Mouse (Mus musculus): ENCODE data around the gene Rab19. TPM values are rescaled to one million over a fixed set of nuclear protein-coding genes. Genes with fewer than 3 reads are reported as not detected.

Rab19 gene
- polyA plus RNA-seq, 1 experiment from 2014 or later, result 6.9 TPM

GRCm38 (mm10) chr6:39362684-39363083, 18.3 kb upstream of the Rab19 start:
- no peaks in the 10 kb centered on the region for H3K27me3 ChIP-seq (replicated peaks; ENCODE audit: insufficient read depth, low read length)
- TF ChIP-seq EP300 (IDR thresholded peaks at IDR 0.05) (no peak), CTCF (IDR thresholded peaks at IDR 0.05) (no peak)
- no peak for ATAC-seq
- H3K9me3 ChIP-seq (ENCODE audit: low read length), result no peaks in the 10 kb centered on the region
- H3K4me2 ChIP-seq (replicated peaks; ENCODE audit: low read depth, low read length), result no peak overlapping the region
- WGBS, result 94% methylated on average over 2 of the region's 2 CpGs
- H3K36me3 ChIP-seq (ENCODE audit: insufficient read depth, low read length), result 0 out of 2 replicates have a peak, but pooled peaks cover 4% of the 10 kb centered on the region
- no peak for DNase-seq (ENCODE audit: low spot score)
- no peaks in the 10 kb centered on the region for H3K4me1 ChIP-seq (ENCODE audit: insufficient read depth, low read depth, low read length)
- no peak overlapping the region for H3K4me3 ChIP-seq (ENCODE audit: low read depth, low read length)
- no peak overlapping the region for H3K9ac ChIP-seq (replicated peaks; ENCODE audit: low read depth)
- no peak overlapping the region for H3K27ac ChIP-seq (ENCODE audit: low read length)

- no peak overlapping the region for H3K4me3 ChIP-seq (ENCODE audit: low read depth, low read length)
- ATAC-seq (no peak), DNase-seq (ENCODE audit: low spot score) (no peak)
- WGBS, result 71% methylated on average over 3 of the region's 3 CpGs
- no peaks in the 10 kb centered on the region for H3K27me3 ChIP-seq (replicated peaks; ENCODE audit: insufficient read depth, low read length)
- TF ChIP-seq CTCF (IDR thresholded peaks at IDR 0.05) (no peak), EP300 (IDR thresholded peaks at IDR 0.05) (no peak)
- H3K9me3 ChIP-seq (ENCODE audit: low read length), result no peaks in the 10 kb centered on the region
- H3K4me1 ChIP-seq (ENCODE audit: insufficient read depth, low read depth, low read length), result peaks cover 3% of the 10 kb centered on the region; the same call in 1 of the 2 replicates
- no peak overlapping the region for H3K27ac ChIP-seq (ENCODE audit: low read length)
- no peak overlapping the region for H3K4me2 ChIP-seq (replicated peaks; ENCODE audit: low read depth, low read length)
- H3K9ac ChIP-seq (replicated peaks; ENCODE audit: low read depth), result no peak overlapping the region
- no peaks in the 10 kb centered on the region for H3K36me3 ChIP-seq (ENCODE audit: insufficient read depth, low read length)
Observed at GRCm38 (mm10) chr6:39369631-39370030, 11.3 kb upstream of the Rab19 start.

- Histone ChIP-seq H3K4me2 (replicated peaks; ENCODE audit: low read depth, low read length) (no peak overlapping the region), H3K36me3 (ENCODE audit: insufficient read depth, low read length) (no peaks in the 10 kb centered on the region), H3K27ac (ENCODE audit: low read length) (no peak overlapping the region), H3K4me1 (ENCODE audit: insufficient read depth, low read depth, low read length) (peaks cover 10% of the 10 kb centered on the region; the same call in 1 of the 2 replicates), H3K9ac (replicated peaks; ENCODE audit: low read depth) (no peak overlapping the region), H3K9me3 (ENCODE audit: low read length) (no peaks in the 10 kb centered on the region), H3K4me3 (ENCODE audit: low read depth, low read length) (no peak overlapping the region), H3K27me3 (replicated peaks; ENCODE audit: insufficient read depth, low read length) (no peaks in the 10 kb centered on the region)
- no peak for DNase-seq (ENCODE audit: low spot score)
- no peak for TF ChIP-seq CTCF (IDR thresholded peaks at IDR 0.05)
- TF ChIP-seq EP300 (IDR thresholded peaks at IDR 0.05), result no peak
- no peak for ATAC-seq
Observed at GRCm38 (mm10) chr6:39372042-39372441, 8.9 kb upstream of the Rab19 start.

- no peak overlapping the region for H3K9ac ChIP-seq (replicated peaks; ENCODE audit: low read depth)
- H3K27ac ChIP-seq (ENCODE audit: low read length), result no peak overlapping the region
- ATAC-seq (peak; percentile 27), DNase-seq (ENCODE audit: low spot score) (peak; percentile 65)
- no peak overlapping the region for H3K4me3 ChIP-seq (ENCODE audit: low read depth, low read length)
- peaks cover 10% of the 10 kb centered on the region; the same call in 1 of the 2 replicates for H3K4me1 ChIP-seq (ENCODE audit: insufficient read depth, low read depth, low read length)
- TF ChIP-seq EP300 (IDR thresholded peaks at IDR 0.05) (no peak), CTCF (IDR thresholded peaks at IDR 0.05) (no peak)
- H3K27me3 ChIP-seq (replicated peaks; ENCODE audit: insufficient read depth, low read length), result no peaks in the 10 kb centered on the region
- 18% methylated on average over 7 of the region's 7 CpGs for WGBS
- no peaks in the 10 kb centered on the region for H3K36me3 ChIP-seq (ENCODE audit: insufficient read depth, low read length)
- H3K4me2 ChIP-seq (replicated peaks; ENCODE audit: low read depth, low read length), result no peak overlapping the region
- H3K9me3 ChIP-seq (ENCODE audit: low read length), result no peaks in the 10 kb centered on the region
Observed at GRCm38 (mm10) chr6:39372727-39373126, 8.2 kb upstream of the Rab19 start.

- peaks cover 10% of the 10 kb centered on the region; the same call in 1 of the 2 replicates for H3K4me1 ChIP-seq (ENCODE audit: insufficient read depth, low read depth, low read length)
- H3K4me2 ChIP-seq (replicated peaks; ENCODE audit: low read depth, low read length), result no peak overlapping the region
- TF ChIP-seq EP300 (IDR thresholded peaks at IDR 0.05) (no peak), CTCF (IDR thresholded peaks at IDR 0.05) (no peak)
- H3K9me3 ChIP-seq (ENCODE audit: low read length), result no peaks in the 10 kb centered on the region
- ATAC-seq (no peak), DNase-seq (ENCODE audit: low spot score) (no peak)
- H3K9ac ChIP-seq (replicated peaks; ENCODE audit: low read depth), result no peak overlapping the region
- 65% methylated on average over 4 of the region's 4 CpGs for WGBS
- no peaks in the 10 kb centered on the region for H3K27me3 ChIP-seq (replicated peaks; ENCODE audit: insufficient read depth, low read length)
- no peak overlapping the region for H3K4me3 ChIP-seq (ENCODE audit: low read depth, low read length)
- H3K36me3 ChIP-seq (ENCODE audit: insufficient read depth, low read length), result no peaks in the 10 kb centered on the region
- no peak overlapping the region for H3K27ac ChIP-seq (ENCODE audit: low read length)
Observed at GRCm38 (mm10) chr6:39373301-39373955, 7.5 kb upstream of the Rab19 start.

DNA sequence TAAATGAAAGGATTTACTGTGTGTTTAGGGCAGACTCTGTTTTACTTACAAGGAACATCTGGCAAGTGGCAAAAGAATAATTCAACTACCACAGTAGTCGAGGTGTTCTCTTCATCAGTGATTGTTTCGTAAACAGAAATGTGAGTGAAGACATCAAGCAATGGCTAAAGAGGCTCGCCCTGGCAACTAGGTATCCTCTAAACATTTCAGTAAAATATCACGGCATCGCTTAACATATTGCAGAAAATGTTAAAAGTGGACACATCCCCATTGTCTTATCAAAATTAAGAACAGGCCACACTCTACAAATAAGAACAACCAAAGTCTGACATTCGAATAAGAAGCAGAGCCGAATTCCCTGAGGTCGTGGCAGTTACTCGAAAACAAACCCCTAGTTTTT, 4.2 kb upstream of the Rab19 start:
- DNase-seq (ENCODE audit: low spot score) (no peak), ATAC-seq (no peak)
- H3K4me2 ChIP-seq (replicated peaks; ENCODE audit: low read depth, low read length), result peak overlapping the region; percentile 91
- H3K4me1 ChIP-seq (ENCODE audit: insufficient read depth, low read depth, low read length), result peaks cover 10% of the 10 kb centered on the region; the same call in 1 of the 2 replicates
- H3K27me3 ChIP-seq (replicated peaks; ENCODE audit: insufficient read depth, low read length), result no peaks in the 10 kb centered on the region
- WGBS, result 13% methylated on average over 9 of the region's 9 CpGs
- no peak for TF ChIP-seq EP300 (IDR thresholded peaks at IDR 0.05)
- no peak for TF ChIP-seq CTCF (IDR thresholded peaks at IDR 0.05)
- no peaks in the 10 kb centered on the region for H3K36me3 ChIP-seq (ENCODE audit: insufficient read depth, low read length)
- peak overlapping the region; percentile 72 for H3K9ac ChIP-seq (replicated peaks; ENCODE audit: low read depth)
- no peaks in the 10 kb centered on the region for H3K9me3 ChIP-seq (ENCODE audit: low read length)
- peak overlapping the region; percentile 82 for H3K4me3 ChIP-seq (ENCODE audit: low read depth, low read length)
- no peak overlapping the region for H3K27ac ChIP-seq (ENCODE audit: low read length)
